Mouse (Mus musculus): Measurements from ENCODE around the gene Gm21411. TPM values are rescaled to one million over a fixed set of nuclear protein-coding genes. Genes with fewer than 3 reads are reported as not detected.

Gene Gm21411
- polyA plus RNA-seq (2012; rRNA removed): not detected in 2 replicates

DNA sequence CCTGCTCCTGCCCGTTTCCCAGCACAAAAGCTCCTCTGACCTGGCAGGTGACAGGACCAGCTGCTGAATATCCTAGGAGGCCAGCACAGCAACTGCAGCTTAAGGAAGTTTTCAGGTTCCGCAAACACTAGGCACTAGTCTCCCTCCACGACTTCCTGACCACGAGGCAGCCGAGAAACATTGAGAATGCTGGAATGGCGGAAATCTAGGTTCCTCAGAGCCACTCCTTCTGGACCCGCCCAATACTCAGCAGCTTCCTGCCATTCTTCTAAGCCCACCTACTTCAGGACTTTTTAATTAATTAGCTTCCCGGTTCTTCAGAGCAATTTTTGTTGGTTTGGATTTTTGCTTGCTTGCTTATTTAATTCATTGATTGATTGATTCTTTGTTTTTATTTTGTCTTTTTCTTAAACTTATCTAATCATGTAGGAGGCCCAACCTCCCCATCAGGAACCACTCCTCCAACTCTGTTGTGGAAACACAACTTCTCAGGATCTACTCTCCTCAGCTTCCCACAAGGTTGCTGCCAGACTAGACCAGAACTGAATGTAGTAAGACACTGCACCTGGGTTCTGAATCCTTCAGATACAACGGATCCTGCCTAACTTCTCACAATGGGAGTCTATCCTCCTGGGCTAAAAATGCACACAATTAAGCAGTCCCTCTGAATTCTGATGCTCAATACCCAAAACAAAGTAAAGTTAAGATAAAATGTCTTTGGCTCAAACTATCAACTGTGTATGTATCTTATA is at the start of gene Gm21411:
Gene Gm21411, minus strand, starts transcription at position 205 of the 752 bp plus-strand sequence.

Other genes starting within 250 kb of the Gm21411 start
- gene Zfp989, start 62.4 kb upstream of the Gm21411 start, polyA plus RNA-seq (2012; rRNA removed): not detected in 2 replicates
- gene Rex2, start 112.3 kb upstream of the Gm21411 start, polyA plus RNA-seq (2012; rRNA removed): not detected in 2 replicates
- 0.06 TPM in 1 of 2 replicates, not detected in the other for gene Zfp991, start 222.4 kb upstream of the Gm21411 start, polyA plus RNA-seq (2012; rRNA removed)

Data from colon, adult 2 months (tissue).